Mouse (Mus musculus) kidney, postnatal 36 days (tissue): Measurements from ENCODE around the gene Med12l.
"Not testable (repeated sequence)": the region's sequence is repeated elsewhere in the genome, so short reads cannot be mapped to it uniquely, and the experiment has no call there.

Experiments
- DNase-seq, 2 experiments: peaks; one replicate each; pipeline ENCODE4 v3.0.0; 2021 to 2022; ENCODE audit warnings: mixed read lengths in 2 of 2

Gene Med12l

DNA sequence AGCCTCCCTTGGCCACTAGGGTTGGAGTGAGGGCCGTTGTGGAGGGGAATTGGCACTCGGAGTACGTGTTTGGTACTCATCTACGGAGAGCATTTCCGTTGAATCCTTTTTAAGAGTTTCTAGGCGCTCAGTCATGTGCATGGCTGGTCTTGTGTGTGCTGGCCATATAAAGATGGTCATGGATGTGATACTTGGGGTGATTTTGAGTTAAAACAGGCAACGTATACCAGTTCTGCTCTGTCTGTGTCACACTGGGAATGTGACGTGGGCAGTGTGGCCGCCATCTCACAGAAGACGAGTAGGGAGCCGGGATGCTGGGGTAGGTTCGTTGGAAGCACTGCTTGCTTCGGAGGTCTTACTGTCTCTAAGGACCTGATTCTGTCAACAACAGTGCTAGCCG lies 17.3 kb downstream of the Med12l start:
- no peak for DNase-seq

DNA sequence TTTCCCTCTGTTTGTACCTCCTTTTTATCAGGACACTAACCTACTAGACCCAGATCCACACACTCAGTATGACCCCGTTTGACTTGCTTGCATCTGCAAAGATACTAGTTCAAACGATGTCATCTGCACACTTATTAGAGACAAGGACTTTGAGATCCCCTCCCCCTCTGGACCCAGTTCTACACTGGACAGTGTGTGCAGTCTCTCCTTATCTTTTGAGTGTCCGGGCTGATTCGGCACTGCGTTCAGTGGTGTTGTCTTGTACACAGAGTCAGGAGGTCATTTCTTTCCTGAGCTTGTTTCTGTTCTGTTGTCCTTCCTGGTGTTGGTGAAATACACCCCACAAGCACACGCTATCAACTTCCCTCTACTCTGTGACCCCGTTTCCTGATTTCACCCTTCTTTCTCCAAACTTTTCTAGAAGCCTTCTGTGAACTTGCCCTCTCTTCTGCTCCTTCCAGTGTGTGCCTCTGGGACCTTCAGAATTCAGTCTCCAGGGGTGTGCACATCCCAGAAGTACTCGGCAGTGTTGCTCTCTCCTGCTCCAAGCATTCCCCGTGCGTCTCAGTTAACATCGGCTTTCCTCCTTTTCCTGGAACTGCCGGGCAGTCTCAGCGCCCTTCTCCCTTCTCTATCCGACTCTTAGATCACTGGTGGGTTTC lies 19.0 kb downstream of the Med12l start:
- no peak for DNase-seq

DNA sequence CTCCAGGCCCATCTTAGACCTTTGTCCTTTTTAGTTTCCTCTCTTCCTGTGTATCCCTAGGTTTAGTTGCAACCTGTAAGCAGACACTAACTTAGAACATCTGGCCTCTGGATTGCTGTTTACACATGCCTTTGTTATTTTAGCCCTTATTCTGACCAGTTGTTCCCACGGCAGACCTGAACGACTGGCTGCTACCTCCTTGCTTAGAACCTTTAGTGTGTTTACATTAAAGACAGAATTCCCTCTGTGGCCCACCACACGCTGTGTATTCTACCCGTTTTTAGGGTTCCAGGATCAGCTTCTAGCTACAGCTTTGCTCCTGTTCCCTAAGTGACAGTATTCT lies 19.5 kb downstream of the Med12l start:
- no peak for DNase-seq

DNA sequence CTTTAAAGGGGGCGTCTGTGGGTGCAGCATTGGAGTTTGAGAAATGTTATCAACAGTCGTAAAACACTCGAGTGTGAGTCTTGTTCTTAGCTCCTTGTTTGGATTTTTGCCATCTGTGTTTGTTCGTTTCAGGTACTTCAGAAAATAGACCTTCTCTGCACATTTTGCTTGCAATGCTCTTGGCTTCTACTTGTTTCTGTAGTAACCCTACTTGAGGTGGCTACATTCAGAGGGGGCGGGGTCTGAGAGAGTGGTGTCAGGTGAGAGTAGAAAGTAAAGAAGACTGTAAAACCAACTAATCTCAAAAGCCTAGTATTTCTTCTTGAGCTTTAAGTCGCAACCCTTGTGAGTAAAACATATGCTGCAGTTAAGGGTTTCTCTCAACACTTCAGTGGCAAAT lies 23.1 kb downstream of the Med12l start:
- DNase-seq = no peak

DNA sequence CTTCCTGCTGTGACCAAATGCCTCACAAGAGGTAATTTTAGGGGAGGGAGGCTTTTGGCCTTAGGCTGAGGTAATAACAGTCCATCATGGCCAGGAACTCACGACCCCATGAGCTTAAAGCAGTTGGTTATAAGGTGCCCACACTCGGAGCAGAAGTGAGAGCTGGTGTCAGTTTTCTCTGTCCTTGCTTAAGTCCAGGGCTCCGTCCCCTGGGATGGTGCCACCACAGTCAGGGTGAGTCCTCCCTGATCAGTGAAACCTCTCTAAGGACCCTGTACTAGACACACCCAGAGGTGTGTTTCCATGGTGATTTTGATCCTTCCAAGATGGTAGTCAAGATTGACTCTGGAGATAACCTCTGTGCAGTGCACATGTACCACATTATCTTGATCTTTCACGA lies 25.4 kb downstream of the Med12l start:
- DNase-seq = no peak

DNA sequence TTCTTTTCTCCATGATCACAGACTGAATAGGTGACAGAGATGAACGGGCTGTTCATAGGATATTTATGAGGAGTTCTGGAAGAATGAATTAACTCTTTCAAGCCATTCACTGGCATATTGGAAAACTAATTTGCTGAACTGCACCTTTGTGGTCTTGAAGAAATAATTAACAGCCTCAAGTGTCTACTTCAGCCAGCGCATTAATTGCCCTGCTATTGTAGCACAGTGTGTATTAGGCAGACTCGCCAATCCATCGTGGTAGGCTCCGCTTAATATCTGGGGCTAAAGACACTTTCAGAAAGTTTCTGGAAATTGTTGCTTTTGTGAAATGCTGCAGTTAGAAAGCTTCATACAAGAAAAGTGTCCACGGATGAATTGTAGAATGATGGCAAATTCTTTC lies 35.9 kb downstream of the Med12l start:
- DNase-seq = no peak

DNA sequence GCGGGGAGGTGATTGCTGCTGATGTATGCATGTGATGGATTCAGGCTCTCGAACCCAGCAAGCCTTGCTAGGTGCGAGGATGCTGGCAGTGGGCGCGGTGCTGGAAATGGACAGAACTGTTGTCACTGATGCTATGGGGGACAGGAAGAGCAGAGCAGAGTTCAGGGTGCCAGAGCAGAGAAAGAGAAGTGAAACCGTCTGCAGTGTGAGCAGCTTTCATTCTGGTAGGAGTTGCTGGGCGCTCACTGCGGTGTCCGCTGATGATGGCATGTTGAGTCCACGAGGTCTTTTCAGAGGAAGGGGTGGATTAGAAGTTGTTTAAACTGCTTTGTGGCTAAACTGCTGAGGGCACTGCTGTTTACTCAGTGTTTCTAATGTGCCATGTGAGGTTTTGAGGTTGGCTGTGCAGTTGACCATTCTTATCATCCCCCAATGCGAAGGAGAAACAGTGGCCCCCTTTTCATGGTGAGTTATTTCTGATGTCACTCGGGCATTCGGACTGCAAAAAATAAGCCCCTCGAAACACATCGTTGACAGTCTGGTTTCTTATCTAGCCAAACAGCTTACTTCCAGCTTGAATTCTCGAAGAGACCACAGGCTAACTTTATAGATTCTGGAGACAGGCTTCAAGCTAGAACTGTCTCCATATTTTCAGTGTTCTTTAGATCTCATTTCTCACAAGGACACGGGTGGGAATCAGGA lies 49.4 kb downstream of the Med12l start:
- DNase-seq = no peak

DNA sequence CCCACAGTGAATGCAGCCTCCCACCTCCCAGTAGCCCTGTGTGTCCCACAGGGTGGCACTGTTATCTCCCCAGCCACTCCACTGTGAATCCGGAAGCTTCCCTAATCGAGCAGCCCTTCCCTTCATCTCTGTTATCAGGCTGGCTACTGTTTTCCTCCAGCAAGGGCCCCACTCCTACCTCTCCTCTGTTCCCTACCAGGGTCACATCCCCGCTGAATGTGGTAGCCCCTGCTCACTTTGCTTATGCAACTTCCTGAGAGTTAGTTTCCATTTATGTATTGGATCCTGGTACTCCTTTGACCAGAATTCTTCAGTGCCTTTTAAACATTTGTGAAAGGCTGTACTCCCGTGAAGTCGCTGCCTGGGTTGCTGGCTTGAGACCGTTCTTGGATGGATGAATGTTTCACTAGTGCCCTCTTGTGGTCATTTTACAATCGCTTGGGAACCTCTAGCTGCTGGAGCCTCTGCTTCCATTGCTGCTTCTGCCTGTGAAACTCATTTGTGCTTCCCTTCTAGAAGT lies 53.5 kb downstream of the Med12l start:
- DNase-seq = peak; percentile 63 to 65

DNA sequence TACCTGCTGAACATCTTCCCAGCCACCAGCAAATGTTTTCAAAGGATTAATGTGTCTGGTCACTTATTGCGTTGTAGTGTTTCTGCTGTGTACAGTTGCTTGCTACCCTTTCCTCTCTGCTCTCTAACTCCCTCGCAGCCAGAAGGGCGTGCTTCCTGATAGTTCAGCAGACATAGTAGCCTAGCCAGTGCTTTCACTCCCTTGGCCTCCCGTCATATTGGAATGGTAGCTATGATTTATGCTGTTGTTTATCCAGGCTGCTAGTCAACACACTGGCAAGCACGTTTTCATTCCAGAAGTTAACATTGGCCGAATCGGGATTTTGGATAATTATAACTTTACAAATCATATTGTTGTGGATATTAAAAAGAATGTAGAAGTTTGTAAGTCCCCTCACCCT lies 54.5 kb downstream of the Med12l start:
- peak; percentile 6 to 42 for DNase-seq

DNA sequence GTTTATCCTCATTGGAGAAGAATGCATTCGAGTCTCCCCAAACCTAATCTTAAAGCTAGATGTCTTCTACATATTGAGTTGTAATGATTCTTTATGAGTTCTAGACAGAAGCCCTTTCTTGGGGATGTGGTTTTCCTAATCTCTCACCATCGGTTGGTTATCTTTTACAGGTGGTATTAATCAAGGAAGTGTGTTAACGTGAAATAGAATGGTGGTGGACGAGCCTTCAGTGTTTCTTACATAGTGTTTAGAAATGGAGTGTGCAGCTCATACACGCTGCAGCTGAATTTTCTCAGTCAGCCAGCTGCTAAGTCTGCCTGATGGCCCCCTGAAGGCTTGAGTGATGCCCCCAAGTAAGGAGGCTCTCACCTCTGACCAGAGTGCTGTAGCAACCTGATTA lies 56.5 kb downstream of the Med12l start:
- DNase-seq = no peak

DNA sequence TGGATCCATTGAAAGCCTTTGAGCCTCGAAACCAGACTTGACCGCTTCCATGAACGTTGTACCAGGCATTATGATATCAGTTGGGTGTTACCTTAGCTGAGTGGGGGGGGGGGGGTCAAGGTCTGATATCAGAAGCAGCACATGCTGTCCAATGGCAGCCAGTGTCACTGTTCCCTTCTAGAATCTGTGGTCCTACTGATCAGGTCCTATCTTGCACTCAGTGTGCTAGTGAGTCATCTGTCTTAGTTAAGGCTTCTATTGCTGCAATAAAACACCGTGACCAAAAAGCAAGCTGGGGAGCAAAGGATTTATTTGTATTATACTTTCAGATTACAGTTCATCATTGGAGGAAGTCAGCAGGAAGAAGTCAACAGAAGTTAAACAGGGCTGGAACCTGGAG lies 57.8 kb downstream of the Med12l start:
- no peak for DNase-seq

DNA sequence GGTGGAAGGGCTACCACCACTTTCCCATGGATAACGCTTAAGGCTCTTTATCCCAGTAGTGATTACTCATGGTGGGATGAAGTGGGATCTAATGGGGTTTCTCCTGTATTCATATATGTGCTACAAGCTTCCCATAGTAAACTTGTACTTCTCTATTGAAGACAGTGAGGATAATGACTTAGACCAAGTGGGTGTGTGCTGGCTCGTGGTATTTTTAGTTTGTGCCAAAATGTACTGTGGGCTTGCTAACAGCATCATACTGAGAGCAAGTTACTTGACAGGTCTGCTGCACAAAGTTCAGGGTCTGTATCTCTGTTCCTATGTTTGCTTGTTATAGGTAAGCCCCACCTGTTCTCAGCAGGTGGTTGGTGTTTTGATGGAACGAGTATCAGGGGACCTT lies 60.3 kb downstream of the Med12l start:
- DNase-seq = no peak

DNA sequence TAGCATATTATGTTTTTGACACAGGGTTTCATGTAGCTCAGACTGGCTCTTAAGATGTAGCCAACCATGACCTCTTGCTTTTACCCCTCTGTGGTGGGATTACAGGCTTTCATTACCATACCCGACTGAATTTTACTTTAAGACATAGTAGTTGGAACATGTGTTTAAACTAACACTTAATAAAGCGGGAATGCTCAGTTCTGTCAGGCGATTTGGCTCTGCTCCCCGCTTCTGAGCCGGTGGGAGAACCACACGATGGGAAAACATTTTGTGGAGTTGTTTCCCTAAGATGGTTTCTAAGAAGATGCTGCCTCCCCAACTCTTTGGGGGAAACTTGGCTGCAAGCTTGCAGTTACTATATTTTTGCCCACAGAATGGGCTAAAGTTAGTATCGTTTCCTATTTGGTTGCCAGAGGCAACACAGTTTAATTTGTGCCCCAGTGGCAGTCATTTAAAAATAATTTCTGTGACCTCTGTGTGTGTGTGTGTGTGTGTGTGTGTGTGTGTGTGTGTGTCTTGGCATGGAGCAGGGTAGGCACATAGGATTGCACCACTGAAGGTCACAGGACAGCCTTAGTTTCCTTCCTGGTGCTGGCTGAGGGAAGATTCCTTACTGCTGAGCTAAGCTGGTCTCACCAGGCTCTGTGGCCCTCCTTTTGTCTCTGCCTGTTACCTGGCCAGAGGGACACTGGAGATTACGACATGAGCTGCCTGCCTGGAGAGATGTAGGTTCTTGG lies 61.1 kb downstream of the Med12l start:
- no peak for DNase-seq

DNA sequence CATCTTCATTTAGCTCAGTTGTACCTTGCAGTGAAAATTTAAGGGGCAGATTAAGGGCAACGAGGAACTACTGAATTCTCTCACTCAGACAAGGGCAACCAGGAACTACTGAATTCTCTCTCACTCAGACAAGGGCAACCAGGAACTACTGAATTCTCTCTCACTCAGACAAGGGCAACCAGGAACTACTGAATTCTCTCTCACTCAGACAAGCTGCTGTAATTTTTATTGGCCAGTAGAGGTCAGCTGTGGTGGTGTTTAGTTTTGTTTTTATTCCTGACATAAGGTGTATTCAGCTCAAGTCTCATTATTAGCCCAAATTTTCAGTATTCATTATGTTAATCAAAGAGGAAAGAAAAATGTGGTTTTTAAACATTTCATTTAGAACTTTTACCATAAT lies 63.4 kb downstream of the Med12l start:
- not testable (repeated sequence) for DNase-seq

DNA sequence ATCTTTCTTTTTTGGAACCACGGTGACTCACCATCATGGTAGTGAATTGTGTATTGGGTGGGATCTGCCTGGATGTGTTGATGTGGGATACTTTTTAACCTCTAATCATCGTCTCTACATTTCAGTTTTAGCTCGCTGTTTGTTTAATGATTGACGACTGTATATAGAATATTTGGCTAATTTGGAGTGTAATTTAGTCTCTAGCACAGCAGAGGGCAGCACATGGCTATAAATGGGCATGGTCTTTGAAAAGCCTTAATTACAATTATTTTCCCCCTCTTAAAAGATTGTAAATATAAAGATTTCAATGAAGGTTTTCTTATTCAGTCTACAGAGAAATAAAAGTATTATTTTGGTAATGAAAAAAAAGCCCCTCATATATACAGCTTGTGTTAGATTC lies 71.7 kb downstream of the Med12l start:
- peak; percentile 10 to 31 for DNase-seq

DNA sequence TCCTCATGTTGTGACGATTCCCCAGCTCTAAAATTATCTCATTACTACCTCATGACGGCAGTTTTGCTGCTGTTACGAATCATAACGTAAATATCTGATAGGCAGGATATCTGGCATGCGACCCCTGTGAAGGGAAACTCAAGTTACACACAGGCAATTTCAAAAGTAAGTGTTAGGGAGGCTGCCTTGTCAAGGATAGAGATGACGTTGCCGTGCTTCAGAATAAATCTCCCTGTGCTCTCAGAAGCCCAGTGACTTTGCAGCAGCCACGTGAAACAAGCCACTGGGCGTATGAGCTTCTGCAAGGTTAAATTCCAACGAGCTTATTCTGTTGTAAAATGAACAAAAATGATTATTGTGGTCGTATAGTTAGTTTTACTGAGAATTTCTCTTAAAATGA lies 73.0 kb downstream of the Med12l start:
- DNase-seq = no peak

DNA sequence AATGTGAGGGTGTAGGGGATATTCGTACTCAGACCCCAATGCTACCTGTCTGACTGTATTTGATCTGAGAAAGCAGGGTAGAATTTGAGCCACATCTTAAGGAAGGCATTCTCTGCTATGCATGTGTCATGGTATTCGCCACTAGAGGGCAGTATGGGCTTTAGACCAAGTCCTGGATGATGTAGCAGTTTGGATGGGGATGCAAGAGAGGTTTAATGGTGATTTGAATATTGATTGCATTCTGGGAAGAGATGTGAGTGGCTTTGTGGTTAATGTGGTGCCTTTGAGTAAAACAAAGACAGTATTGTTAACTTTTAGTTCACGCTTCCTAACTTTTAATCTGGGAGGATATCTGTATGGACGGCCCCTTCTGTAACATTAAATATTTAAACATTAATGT lies 73.7 kb downstream of the Med12l start:
- peak; percentile 45 to 67 for DNase-seq

DNA sequence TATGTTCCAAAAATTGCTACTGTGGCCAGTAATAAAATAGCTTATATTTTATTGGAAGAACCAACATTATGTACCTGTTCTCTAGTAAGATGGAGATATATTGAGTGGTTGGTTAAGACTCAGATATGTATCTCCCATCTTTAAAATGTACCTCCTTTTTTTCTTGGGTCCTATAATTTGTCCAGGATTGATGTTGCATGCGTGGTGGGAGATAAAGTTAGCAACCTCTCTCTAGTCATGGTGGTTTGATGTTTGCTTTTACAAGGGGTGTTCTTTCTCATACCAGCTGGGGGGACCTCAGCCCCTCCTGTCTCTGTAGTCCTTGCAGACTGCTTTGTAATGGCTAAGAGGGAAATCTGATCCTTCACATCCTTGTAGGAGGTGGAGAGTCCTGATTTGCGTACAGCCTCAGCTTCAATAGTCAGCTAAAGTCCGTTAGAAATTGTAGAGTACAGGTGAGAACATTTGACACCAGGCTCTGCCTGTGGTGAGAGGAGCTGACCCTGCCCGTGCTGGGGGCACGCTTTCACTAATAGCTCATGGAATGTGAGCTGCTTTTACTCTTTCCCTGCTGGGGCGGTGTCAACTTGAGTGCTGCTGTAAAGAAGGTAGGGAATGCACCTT lies 74.8 kb downstream of the Med12l start:
- no peak for DNase-seq

DNA sequence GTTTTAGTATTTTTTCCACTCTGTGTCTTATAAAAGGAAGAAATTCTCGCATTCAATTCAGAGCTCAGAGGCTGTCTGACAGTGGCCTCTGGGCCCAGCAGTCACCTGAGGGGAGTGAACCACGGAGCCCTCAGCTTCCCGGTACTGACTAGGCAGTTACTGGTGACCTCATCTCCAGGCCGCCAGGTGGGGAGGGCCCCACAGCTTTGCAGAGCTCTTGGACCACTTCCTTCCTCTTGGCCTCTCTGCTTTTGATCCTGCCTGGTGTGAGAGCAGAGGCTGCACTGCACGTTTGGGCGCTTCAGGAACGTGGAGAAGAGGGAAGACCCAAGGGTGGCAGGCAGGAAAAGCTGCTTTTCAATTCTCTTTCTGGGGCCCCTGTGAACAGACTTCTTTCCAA lies 75.3 kb downstream of the Med12l start:
- DNase-seq = no peak

DNA sequence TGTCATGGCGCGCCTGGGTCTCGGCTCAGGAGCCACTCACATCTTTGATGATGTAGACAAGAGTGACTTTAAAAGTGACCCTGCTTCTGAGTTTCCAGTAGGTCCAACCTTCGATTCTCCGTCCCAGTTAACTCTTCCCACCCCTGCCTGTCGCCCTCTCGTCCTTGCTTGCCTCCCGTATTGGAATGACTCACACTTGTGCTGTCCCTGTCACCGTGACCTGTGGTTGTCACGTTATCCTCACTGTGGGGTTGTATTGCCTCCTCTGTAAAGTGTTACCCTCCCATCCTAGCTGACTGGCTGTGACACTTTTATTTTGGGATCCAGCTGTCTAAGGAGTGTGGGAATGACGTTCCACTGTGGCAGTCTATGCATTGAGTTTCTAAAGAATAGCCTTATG lies 87.1 kb downstream of the Med12l start:
- no peak for DNase-seq

DNA sequence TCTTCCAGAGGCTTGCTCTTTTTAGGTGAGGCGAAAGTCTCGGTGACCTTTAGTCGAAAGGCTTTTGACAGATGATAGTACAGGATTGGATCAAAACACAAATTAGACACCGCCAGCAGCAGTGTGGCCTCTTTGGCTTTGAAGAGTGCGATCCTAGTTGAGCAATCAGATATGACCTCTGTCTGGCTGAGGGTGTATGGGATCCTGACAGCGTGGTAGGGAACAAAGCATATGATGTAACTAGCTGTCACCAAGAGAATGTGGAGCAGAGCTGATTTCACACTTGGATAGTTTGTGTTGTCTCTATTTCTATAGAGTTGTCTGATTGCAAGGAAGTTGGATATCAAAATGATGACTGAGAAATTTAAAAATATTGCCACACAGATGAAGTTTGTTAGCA lies 91.8 kb downstream of the Med12l start:
- DNase-seq = no peak

DNA sequence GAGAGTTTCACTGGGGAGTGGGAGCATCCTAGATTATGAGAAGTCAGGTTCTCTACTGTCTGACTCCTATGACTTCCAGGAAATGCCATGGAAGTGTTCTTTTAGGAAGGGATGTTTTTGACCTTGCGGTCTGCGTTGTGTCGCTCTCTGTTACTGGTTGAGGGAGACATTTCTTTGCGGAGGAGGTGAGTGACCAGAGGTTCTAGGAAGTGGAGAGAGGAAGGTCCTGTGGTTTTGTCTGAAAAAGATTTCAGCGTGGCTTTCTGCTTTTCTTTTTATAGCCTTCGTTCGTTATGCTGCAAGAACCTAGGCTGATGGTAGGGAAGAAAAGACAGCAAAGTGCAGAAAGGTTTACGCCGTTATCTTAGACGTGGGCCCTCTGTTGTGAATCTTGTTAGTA lies 92.9 kb downstream of the Med12l start:
- DNase-seq = no peak

DNA sequence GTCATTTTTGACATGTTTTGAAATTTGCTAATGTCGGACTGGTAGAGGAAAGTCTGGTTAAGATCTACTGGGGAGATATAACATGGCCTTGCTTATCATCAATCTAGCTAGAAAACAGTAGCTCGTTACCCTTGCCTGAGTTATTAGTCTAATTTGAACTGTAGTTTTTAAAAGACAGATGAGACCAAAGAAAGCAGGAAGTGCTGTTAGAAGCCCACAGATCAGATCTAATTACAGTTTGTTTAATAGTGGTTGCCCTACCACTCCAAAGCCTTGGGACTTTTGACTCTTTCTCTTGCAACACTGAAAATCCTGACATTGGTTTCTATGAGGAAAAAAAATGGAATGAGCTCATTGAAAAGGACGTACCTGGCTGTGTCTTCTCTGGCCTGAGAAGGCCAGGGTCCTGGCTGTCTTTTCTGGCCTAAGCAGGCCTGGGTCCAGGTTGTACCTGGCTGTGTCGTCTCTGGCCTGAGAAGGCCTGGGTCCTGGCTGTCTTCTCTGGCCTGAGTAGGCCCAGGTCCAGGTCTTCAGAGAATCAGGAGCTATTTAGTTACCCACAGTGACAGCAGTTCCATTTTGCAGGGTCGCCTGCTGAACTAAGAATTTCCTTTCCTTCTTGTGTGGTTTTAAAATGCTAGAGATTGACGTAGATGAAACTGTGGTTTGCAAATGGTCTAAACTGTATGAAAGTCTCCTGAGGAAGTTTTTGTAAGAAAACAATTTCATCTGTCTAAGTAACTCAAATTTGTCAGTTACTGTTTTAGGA lies 95.8 kb downstream of the Med12l start, which contains the start of gene Gpr171:
Gpr171 (minus strand) TSS at position 604 of the 769 bp plus-strand sequence.
- DNase-seq = no peak
